Mouse (Mus musculus): Measurements from ENCODE around the gene 1700025G04Rik.

GRCm38 (mm10) chr1:152019196-152019595 lies 70.7 kb downstream of the 1700025G04Rik start:
- TF ChIP-seq CTCF (IDR thresholded peaks at IDR 0.05) (peak; percentile 50), EP300 (IDR thresholded peaks at IDR 0.05) (no peak)

Data from lung, postnatal 0 days (tissue).